Mouse (Mus musculus): ENCODE results near the gene Cyp24a1. TPM values are rescaled to one million over a fixed set of nuclear protein-coding genes. Genes with fewer than 3 reads are reported as not detected.
A peak's percentile ranks its signal among the peaks of the same experiment; 100 is the strongest.

The Cyp24a1 gene
- not detected in 2 replicates for total RNA-seq (2015)
- not detected in 2 replicates for total RNA-seq (2017)

GRCm38 (mm10) chr2:170497091-170497566 lies at the start of gene Cyp24a1:
Gene Cyp24a1, minus strand, starts transcription at chr2:170497145.
- ATAC-seq (replicated peaks; ENCODE audit: poor library complexity), result peak; percentile 98

- no peak for ATAC-seq (replicated peaks; ENCODE audit: poor library complexity)
Measured at GRCm38 (mm10) chr2:170545745-170546144, 48.8 kb upstream of the Cyp24a1 start.

- no peak for ATAC-seq (replicated peaks; ENCODE audit: poor library complexity)
Measured at GRCm38 (mm10) chr2:170544950-170545349, 48.0 kb upstream of the Cyp24a1 start.

- ATAC-seq (replicated peaks; ENCODE audit: poor library complexity), result no peak
Measured at GRCm38 (mm10) chr2:170544159-170544558, 47.2 kb upstream of the Cyp24a1 start.

- no peak for ATAC-seq (replicated peaks; ENCODE audit: poor library complexity)
Measured at GRCm38 (mm10) chr2:170543625-170544024, 46.7 kb upstream of the Cyp24a1 start.

GRCm38 (mm10) chr2:170539211-170539610 lies 42.3 kb upstream of the Cyp24a1 start:
- ATAC-seq (replicated peaks; ENCODE audit: poor library complexity), result no peak

- ATAC-seq (replicated peaks; ENCODE audit: poor library complexity), result no peak
Measured at GRCm38 (mm10) chr2:170535841-170536240, 38.9 kb upstream of the Cyp24a1 start.

- no peak for ATAC-seq (replicated peaks; ENCODE audit: poor library complexity)
Measured at GRCm38 (mm10) chr2:170534803-170535174, 37.8 kb upstream of the Cyp24a1 start.

GRCm38 (mm10) chr2:170534116-170534802 lies 37.3 kb upstream of the Cyp24a1 start:
- no peak for ATAC-seq (replicated peaks; ENCODE audit: poor library complexity)

- no peak for ATAC-seq (replicated peaks; ENCODE audit: poor library complexity)
Measured at GRCm38 (mm10) chr2:170530256-170530655, 33.3 kb upstream of the Cyp24a1 start.

GRCm38 (mm10) chr2:170529766-170530165 lies 32.8 kb upstream of the Cyp24a1 start:
- ATAC-seq (replicated peaks; ENCODE audit: poor library complexity), result no peak

- no peak for ATAC-seq (replicated peaks; ENCODE audit: poor library complexity)
Measured at GRCm38 (mm10) chr2:170528061-170528460, 31.1 kb upstream of the Cyp24a1 start.

- no peak for ATAC-seq (replicated peaks; ENCODE audit: poor library complexity)
Measured at GRCm38 (mm10) chr2:170526513-170526912, 29.6 kb upstream of the Cyp24a1 start.

GRCm38 (mm10) chr2:170520321-170520971 lies 23.5 kb upstream of the Cyp24a1 start:
- peak; percentile 87 for ATAC-seq (replicated peaks; ENCODE audit: poor library complexity)

- ATAC-seq (replicated peaks; ENCODE audit: poor library complexity), result no peak
Measured at GRCm38 (mm10) chr2:170513756-170514155, 16.8 kb upstream of the Cyp24a1 start.

GRCm38 (mm10) chr2:170511073-170511891 lies 14.3 kb upstream of the Cyp24a1 start:
- ATAC-seq (replicated peaks; ENCODE audit: poor library complexity), result peak; percentile 83

- peak; percentile 64 for ATAC-seq (replicated peaks; ENCODE audit: poor library complexity)
Measured at GRCm38 (mm10) chr2:170508821-170509220, 11.9 kb upstream of the Cyp24a1 start.

GRCm38 (mm10) chr2:170507734-170508133 lies 10.8 kb upstream of the Cyp24a1 start:
- peak; percentile 47 for ATAC-seq (replicated peaks; ENCODE audit: poor library complexity)

- ATAC-seq (replicated peaks; ENCODE audit: poor library complexity), result peak; percentile 66
Measured at GRCm38 (mm10) chr2:170503983-170504382, 7.0 kb upstream of the Cyp24a1 start.

- ATAC-seq (replicated peaks; ENCODE audit: poor library complexity), result peak; percentile 28
Measured at GRCm38 (mm10) chr2:170503343-170503742, 6.4 kb upstream of the Cyp24a1 start.

GRCm38 (mm10) chr2:170498011-170498410 lies 1.1 kb upstream of the Cyp24a1 start:
- no peak for ATAC-seq (replicated peaks; ENCODE audit: poor library complexity)
